Mouse (Mus musculus): ENCODE measurements around the gene Cpne4. TPM values are rescaled to one million over a fixed set of nuclear protein-coding genes. Genes with fewer than 3 reads are reported as not detected.

Gene Cpne4
- polyA plus RNA-seq, 1 experiment from 2014 or later: not detected

- WGBS (ENCODE audit: insufficient replicate concordance): 84% methylated on average over 8 of the region's 8 CpGs
Observed at GRCm38 (mm10) chr9:105074851-105075250, 527.8 kb downstream of the Cpne4 start.

GRCm38 (mm10) chr9:105076756-105077424 lies 529.8 kb downstream of the Cpne4 start:
- Histone ChIP-seq H3K36me3 (replicated peaks; ENCODE audit: insufficient read depth, low read length) (peaks cover 42% of the 10 kb centered on the region), H3K4me1 (ENCODE audit: insufficient read depth) (no peaks in the 10 kb centered on the region), H3K27me3 (ENCODE audit: insufficient read depth, low read length) (no peaks in the 10 kb centered on the region), H3K9ac (replicated peaks) (no peak overlapping the region), H3K27ac (ENCODE audit: low read depth) (no peak overlapping the region), H3K9me3 (ENCODE audit: low read length) (no peaks in the 10 kb centered on the region), H3K4me3 (ENCODE audit: low read depth, low read length) (no peak overlapping the region), H3K4me2 (ENCODE audit: low read depth, low read length) (no peak overlapping the region)
- 89% methylated on average over 13 of the region's 13 CpGs for WGBS (ENCODE audit: insufficient replicate concordance)
- TF ChIP-seq EP300 (IDR thresholded peaks at IDR 0.05; ENCODE audit: low read depth) (no peak), CTCF (IDR thresholded peaks at IDR 0.05; ENCODE audit: low read depth) (no peak)
- ATAC-seq (no peak), DNase-seq (no peak)

More at GRCm38 (mm10) chr9:105074851-105075250, 527.8 kb downstream of the Cpne4 start:
- Histone ChIP-seq H3K27me3 (ENCODE audit: insufficient read depth, low read length) (no peaks in the 10 kb centered on the region), H3K27ac (ENCODE audit: low read depth) (no peak overlapping the region), H3K9ac (replicated peaks) (no peak overlapping the region), H3K4me1 (ENCODE audit: insufficient read depth) (no peaks in the 10 kb centered on the region), H3K4me3 (ENCODE audit: low read depth, low read length) (no peak overlapping the region), H3K36me3 (replicated peaks; ENCODE audit: insufficient read depth, low read length) (peaks cover 50% of the 10 kb centered on the region), H3K4me2 (ENCODE audit: low read depth, low read length) (no peak overlapping the region), H3K9me3 (ENCODE audit: low read length) (no peaks in the 10 kb centered on the region)
- DNase-seq (no peak), ATAC-seq (no peak)
- TF ChIP-seq CTCF (IDR thresholded peaks at IDR 0.05; ENCODE audit: low read depth): no peak
- TF ChIP-seq EP300 (IDR thresholded peaks at IDR 0.05; ENCODE audit: low read depth): no peak

GRCm38 (mm10) chr9:105078460-105078859 lies 531.4 kb downstream of the Cpne4 start:
- H3K27ac ChIP-seq (ENCODE audit: low read depth): no peak overlapping the region
- ATAC-seq (no peak), DNase-seq (no peak)
- TF ChIP-seq CTCF (IDR thresholded peaks at IDR 0.05; ENCODE audit: low read depth) (no peak), EP300 (IDR thresholded peaks at IDR 0.05; ENCODE audit: low read depth) (no peak)
- no peaks in the 10 kb centered on the region for H3K27me3 ChIP-seq (ENCODE audit: insufficient read depth, low read length)
- 86% methylated on average over 4 of the region's 4 CpGs for WGBS (ENCODE audit: insufficient replicate concordance)
- H3K36me3 ChIP-seq (replicated peaks; ENCODE audit: insufficient read depth, low read length): peaks cover 31% of the 10 kb centered on the region
- H3K9ac ChIP-seq (replicated peaks): no peak overlapping the region
- no peak overlapping the region for H3K4me2 ChIP-seq (ENCODE audit: low read depth, low read length)
- H3K4me3 ChIP-seq (ENCODE audit: low read depth, low read length): no peak overlapping the region
- no peaks in the 10 kb centered on the region for H3K9me3 ChIP-seq (ENCODE audit: low read length)
- no peaks in the 10 kb centered on the region for H3K4me1 ChIP-seq (ENCODE audit: insufficient read depth)

GRCm38 (mm10) chr9:105080246-105080645 lies 533.2 kb downstream of the Cpne4 start:
- no peak for DNase-seq
- TF ChIP-seq CTCF (IDR thresholded peaks at IDR 0.05; ENCODE audit: low read depth) (no peak), EP300 (IDR thresholded peaks at IDR 0.05; ENCODE audit: low read depth) (no peak)
- no peak overlapping the region for H3K4me2 ChIP-seq (ENCODE audit: low read depth, low read length)

More at GRCm38 (mm10) chr9:105080246-105080645, 533.2 kb downstream of the Cpne4 start:
- no peaks in the 10 kb centered on the region for H3K9me3 ChIP-seq (ENCODE audit: low read length)
- H3K27me3 ChIP-seq (ENCODE audit: insufficient read depth, low read length): no peaks in the 10 kb centered on the region
- H3K9ac ChIP-seq (replicated peaks): no peak overlapping the region
- no peak overlapping the region for H3K27ac ChIP-seq (ENCODE audit: low read depth)
- H3K36me3 ChIP-seq (replicated peaks; ENCODE audit: insufficient read depth, low read length): peaks cover 15% of the 10 kb centered on the region
- no peaks in the 10 kb centered on the region for H3K4me1 ChIP-seq (ENCODE audit: insufficient read depth)
- WGBS (ENCODE audit: insufficient replicate concordance): 76% methylated on average over 3 of the region's 3 CpGs
- H3K4me3 ChIP-seq (ENCODE audit: low read depth, low read length): no peak overlapping the region
- no peak for ATAC-seq

Small RNA genes within 50 kb of the gene (microRNA-seq; reads per million reads assigned to microRNA genes)
- not detected for gene Gm23391

Other genes with a start within 250 kb of the Cpne4 start
- 0.57 and 0.79 TPM in 2 replicates for gene Acpp, start 209.5 kb upstream of the Cpne4 start, polyA plus RNA-seq (2015; fragmentation: Nextera tagmentation; extraction: Ambion mirVana)